Mouse (Mus musculus) megakaryocyte, embryonic 14.5 days (primary cell): ENCODE measurements around the gene Foxq1. TPM values are rescaled to one million over a fixed set of nuclear protein-coding genes. Genes with fewer than 3 reads are reported as not detected.

Experiments
- H3K27me3 ChIP-seq: replicated peaks from 2 replicates; pipeline ENCODE3; 2012; ENCODE audit warnings: inconsistent platforms
- H3K36me3 ChIP-seq: replicated peaks from 2 replicates; pipeline ENCODE3; 2012; ENCODE audit warnings: low read length, inconsistent platforms, mixed read lengths
- H3K4me1 ChIP-seq: 2 replicates; pipeline ENCODE4 v1.6.1; 2012; ENCODE audit warnings: inconsistent platforms
- H3K4me3 ChIP-seq: replicated peaks from 2 replicates; pipeline ENCODE3; 2012; ENCODE audit warnings: moderate library complexity, mild to moderate bottlenecking, inconsistent platforms
- H3K9me3 ChIP-seq: 2 replicates; pipeline ENCODE4 v1.6.1; 2012; ENCODE audit warnings: inconsistent platforms
- FLI1 ChIP-seq: IDR thresholded peaks from 2 replicates; pipeline ENCODE4 v1.6.1; 2012; ENCODE audit warnings: low read length, inconsistent platforms, mixed read lengths
- GATA1 ChIP-seq: IDR thresholded peaks from 3 replicates; pipeline ENCODE4 v1.6.1; 2012; ENCODE audit warnings: mixed read lengths, low read length, inconsistent platforms, borderline replicate concordance
- polyA plus RNA-seq: library from polyadenylated mRNA; stranded (reverse); fragments of >175 nt; gene quantifications from 2 replicates; pipeline ENCODE4 v1.2.3, GENCODE M21; 2012; ENCODE audit warnings: low replicate concordance; ENCODE audit not compliant: insufficient read depth

Gene Foxq1
- polyA plus RNA-seq = 0.04 TPM in 1 of 2 replicates, not detected in the other

- H3K4me3 ChIP-seq = peak within 1 kb of the TSS; percentile 90
- H3K27me3 ChIP-seq = peaks cover 64% of the 10 kb centered on the region
- TF ChIP-seq FLI1 (no peak), GATA1 (no peak)
Observed at GRCm38 (mm10) chr13:31555834-31556233, at the start of gene Foxq1. Gene Foxq1, plus strand, starts transcription at chr13:31556134.

DNA sequence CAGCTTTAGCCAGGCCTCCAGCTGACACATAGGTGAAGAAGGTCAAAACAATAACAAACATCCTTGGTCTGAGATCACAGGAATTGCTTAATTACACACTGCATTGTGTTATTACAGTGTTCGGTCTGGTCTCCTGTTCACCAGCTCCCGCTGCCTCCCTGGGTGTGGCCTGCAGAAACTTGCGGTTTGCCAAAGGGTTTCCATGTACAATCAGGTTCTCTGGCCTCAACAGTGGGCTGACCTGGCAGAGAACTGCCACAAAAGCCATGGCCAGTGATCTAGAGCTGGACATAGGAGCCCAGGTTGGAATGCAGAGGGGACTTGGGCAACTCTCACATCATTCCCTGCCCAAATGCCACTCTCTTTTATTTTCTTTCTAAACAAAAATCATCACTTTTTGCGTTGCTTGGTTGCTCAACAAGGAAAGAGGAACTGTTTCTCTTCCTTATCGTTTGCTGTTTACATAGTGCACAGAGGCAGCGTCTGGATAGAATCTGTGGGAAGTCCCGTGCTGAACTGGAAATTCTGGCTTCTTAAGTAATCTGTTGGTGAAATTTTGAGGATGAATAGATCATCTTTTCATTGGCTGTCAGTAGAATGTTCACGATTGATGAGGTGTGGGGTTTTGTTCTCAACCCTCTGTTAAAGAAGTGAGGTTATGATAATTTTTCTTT, 49.3 kb upstream of the Foxq1 start:
- Histone ChIP-seq H3K27me3 (no peaks in the 10 kb centered on the region), H3K36me3 (no peaks in the 10 kb centered on the region), H3K4me1 (no peaks in the 10 kb centered on the region), H3K4me3 (no peak overlapping the region), H3K9me3 (no peaks in the 10 kb centered on the region)
- no peak for TF ChIP-seq GATA1
- TF ChIP-seq FLI1 = no peak

More at GRCm38 (mm10) chr13:31555834-31556233, at the start of gene Foxq1:
- Histone ChIP-seq H3K4me1 (peaks cover 33% of the 10 kb centered on the region), H3K9me3 (peaks cover 15% of the 10 kb centered on the region), H3K36me3 (no peaks in the 10 kb centered on the region)

- no peaks in the 10 kb centered on the region for H3K36me3 ChIP-seq
- TF ChIP-seq GATA1 = no peak
- no peak for TF ChIP-seq FLI1
- no peaks in the 10 kb centered on the region for H3K27me3 ChIP-seq
- H3K4me3 ChIP-seq = no peak overlapping the region
- H3K4me1 ChIP-seq = no peaks in the 10 kb centered on the region
- H3K9me3 ChIP-seq = no peaks in the 10 kb centered on the region
Observed at GRCm38 (mm10) chr13:31515261-31515660, 40.7 kb upstream of the Foxq1 start.

DNA sequence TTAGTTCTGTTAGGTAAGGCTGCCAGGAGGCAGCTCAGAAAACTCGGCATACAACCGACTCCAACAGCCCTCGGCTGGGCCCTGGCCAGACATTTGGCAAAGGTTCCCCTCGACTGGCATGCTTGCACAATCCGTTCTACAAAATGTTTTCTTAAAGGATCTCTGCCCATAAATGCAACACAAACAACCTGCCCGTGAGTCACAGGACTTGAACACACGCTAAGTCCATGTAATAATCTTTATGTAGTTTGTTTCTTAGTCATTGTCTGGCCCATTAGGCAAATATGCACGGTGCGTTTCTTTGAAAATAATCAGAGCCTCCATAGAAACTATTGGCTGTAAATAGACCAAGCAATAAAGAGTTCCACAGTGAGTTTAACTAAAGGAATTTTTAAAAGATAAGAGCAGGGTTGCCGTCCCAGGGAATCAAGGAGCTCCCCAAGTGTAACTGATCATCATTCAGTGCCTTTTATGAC, 37.5 kb upstream of the Foxq1 start:
- Histone ChIP-seq H3K36me3 (no peaks in the 10 kb centered on the region), H3K9me3 (no peaks in the 10 kb centered on the region), H3K27me3 (no peaks in the 10 kb centered on the region), H3K4me1 (no peaks in the 10 kb centered on the region), H3K4me3 (no peak overlapping the region)
- TF ChIP-seq GATA1 (no peak), FLI1 (no peak)

DNA sequence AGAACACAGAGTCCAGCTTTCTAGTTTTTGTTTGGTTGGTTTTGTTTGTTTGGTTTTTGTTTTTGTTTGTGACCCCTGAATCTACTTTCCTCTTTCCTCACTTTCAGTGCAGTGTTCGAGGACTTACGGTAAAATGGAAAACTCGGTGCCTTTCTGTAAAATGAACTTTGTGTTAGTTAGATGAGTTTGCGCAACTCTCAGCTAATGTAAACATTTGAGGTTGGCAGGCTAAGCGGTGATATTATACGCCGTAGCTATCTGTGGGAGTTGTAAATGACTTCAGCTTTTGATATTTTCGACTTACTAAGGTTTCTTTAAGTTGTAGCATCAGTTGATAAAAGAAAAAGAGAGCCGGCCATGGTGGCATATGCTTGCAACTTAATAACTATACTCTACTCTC, 37.0 kb upstream of the Foxq1 start:
- H3K27me3 ChIP-seq = no peaks in the 10 kb centered on the region
- no peaks in the 10 kb centered on the region for H3K4me1 ChIP-seq
- no peaks in the 10 kb centered on the region for H3K9me3 ChIP-seq
- H3K4me3 ChIP-seq = no peak overlapping the region
- H3K36me3 ChIP-seq = no peaks in the 10 kb centered on the region
- TF ChIP-seq FLI1 = no peak
- no peak for TF ChIP-seq GATA1

DNA sequence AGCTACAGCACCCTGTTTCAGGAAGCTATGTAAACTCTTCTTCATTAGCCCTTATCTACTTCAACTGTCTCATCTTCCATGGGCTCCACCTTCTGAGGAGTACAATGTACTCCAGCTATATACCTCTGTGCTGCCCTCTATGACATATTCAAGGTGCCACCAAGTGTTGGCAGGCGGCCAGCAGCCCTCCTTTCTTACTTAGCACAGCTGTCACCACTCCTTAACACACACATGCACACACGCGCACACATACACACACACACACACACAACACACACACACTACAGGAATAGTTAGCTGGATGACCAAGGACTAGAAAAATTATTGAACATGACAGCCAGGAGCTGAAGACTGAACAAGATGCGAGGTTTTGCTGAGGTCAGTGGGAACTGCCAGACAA, 31.0 kb upstream of the Foxq1 start:
- TF ChIP-seq GATA1 (no peak), FLI1 (no peak)

GRCm38 (mm10) chr13:31531186-31531585, 24.7 kb upstream of the Foxq1 start:
- Histone ChIP-seq H3K36me3 (no peaks in the 10 kb centered on the region), H3K4me1 (0 out of 2 replicates have a peak, but pooled peaks cover 5% of the 10 kb centered on the region), H3K4me3 (no peak overlapping the region), H3K27me3 (peaks cover 3% of the 10 kb centered on the region), H3K9me3 (no peaks in the 10 kb centered on the region)
- TF ChIP-seq GATA1 (no peak), FLI1 (no peak)

More for the DNA sequence above, 31.0 kb upstream of the Foxq1 start:
- H3K4me1 ChIP-seq = no peaks in the 10 kb centered on the region
- no peak overlapping the region for H3K4me3 ChIP-seq
- H3K27me3 ChIP-seq = no peaks in the 10 kb centered on the region
- no peaks in the 10 kb centered on the region for H3K36me3 ChIP-seq
- no peaks in the 10 kb centered on the region for H3K9me3 ChIP-seq

DNA sequence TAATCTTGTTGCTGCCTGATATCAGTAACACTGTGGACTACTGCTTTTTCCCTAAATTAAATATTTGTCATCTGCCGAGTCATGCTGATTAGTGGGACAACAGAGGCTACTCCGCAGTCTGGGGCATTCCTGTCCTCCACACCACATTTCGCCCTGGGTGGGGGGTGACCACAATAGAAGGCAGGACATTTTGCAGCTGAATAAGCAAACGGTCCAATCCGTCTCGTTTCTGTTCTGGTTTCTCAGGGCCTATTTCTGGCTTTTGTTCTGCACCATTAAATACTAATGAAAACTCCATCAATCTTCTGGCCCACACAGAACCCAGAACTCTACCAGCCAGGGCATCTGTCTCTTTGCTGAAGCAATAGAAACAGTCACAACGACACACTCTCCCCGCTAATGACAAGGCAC, 24.3 kb upstream of the Foxq1 start:
- H3K27me3 ChIP-seq = peaks cover 3% of the 10 kb centered on the region
- H3K9me3 ChIP-seq = no peaks in the 10 kb centered on the region
- H3K4me3 ChIP-seq = no peak overlapping the region
- H3K36me3 ChIP-seq = no peaks in the 10 kb centered on the region
- 0 out of 2 replicates have a peak, but pooled peaks cover 5% of the 10 kb centered on the region for H3K4me1 ChIP-seq
- TF ChIP-seq GATA1 = no peak
- TF ChIP-seq FLI1 = no peak

- Histone ChIP-seq H3K4me1 (0 out of 2 replicates have a peak, but pooled peaks cover 5% of the 10 kb centered on the region), H3K4me3 (no peak overlapping the region), H3K9me3 (no peaks in the 10 kb centered on the region), H3K27me3 (peaks cover 3% of the 10 kb centered on the region), H3K36me3 (no peaks in the 10 kb centered on the region)
- TF ChIP-seq GATA1 (no peak), FLI1 (no peak)
Observed at GRCm38 (mm10) chr13:31534726-31535125, 21.2 kb upstream of the Foxq1 start.

GRCm38 (mm10) chr13:31543021-31543420, 12.9 kb upstream of the Foxq1 start:
- no peaks in the 10 kb centered on the region for H3K4me1 ChIP-seq
- TF ChIP-seq GATA1 (no peak), FLI1 (no peak)
- no peaks in the 10 kb centered on the region for H3K27me3 ChIP-seq
- no peak overlapping the region for H3K4me3 ChIP-seq
- H3K9me3 ChIP-seq = peaks cover 10% of the 10 kb centered on the region; the same call in 1 of the 2 replicates
- no peaks in the 10 kb centered on the region for H3K36me3 ChIP-seq
